Mouse (Mus musculus) embryonic fibroblast, embryonic 13.5 days (primary cell): ENCODE results near the gene Rnf17.

ENCODE experiments used
- CTCF ChIP-seq: IDR thresholded peaks from 2 replicates; pipeline ENCODE4 v1.5.1; 2011; ENCODE audit warnings: mild to moderate bottlenecking, control low read depth, low read length, moderate library complexity, borderline replicate concordance; ENCODE audit not compliant: insufficient read depth
- POLR2A ChIP-seq: IDR thresholded peaks from 2 replicates; pipeline ENCODE4 v1.6.1; 2011; ENCODE audit warnings: low read depth, mild to moderate bottlenecking, control low read depth, low read length, moderate library complexity

GRCm38 (mm10) chr14:56514775-56515174 is 112.4 kb downstream of the Rnf17 start:
- TF ChIP-seq CTCF, result no peak
- TF ChIP-seq POLR2A, result no peak
